Mouse (Mus musculus): Measurements from ENCODE around the gene Lrrc45.
A peak's percentile ranks its signal among the peaks of the same experiment; 100 is the strongest.
"Not testable (repeated sequence)": the region's sequence is repeated elsewhere in the genome, so short reads cannot be mapped to it uniquely, and the experiment has no call there.

Lrrc45 gene

GRCm38 (mm10) chr11:120726243-120727168 is 12.8 kb downstream of the Lrrc45 start:
- no peak for DNase-seq (ENCODE audit: low read depth, low spot score)

DNA sequence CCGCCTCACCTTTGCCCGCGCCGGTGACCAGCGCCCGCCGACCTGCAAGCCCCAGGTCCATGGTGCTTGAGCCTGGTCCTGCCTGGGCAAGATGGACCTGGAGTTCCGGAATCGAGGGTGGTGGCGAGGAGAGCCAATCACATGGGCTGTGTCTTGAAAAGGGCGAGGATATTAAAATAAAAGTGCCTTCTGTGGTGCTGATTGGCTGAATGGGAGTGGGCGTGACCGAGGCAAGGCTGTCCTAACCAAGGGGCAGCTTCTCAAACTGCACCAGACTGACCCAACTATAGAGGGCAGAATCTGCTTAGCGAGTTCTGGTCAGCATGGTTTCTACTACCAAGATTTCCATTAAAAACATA is 13.4 kb downstream of the Lrrc45 start, which contains the start of gene Dcxr:
Gene Dcxr (minus strand): TSS at position 113 of the 359 bp plus-strand sequence.
- peak; percentile 91 for DNase-seq (ENCODE audit: low read depth, low spot score)

- DNase-seq (ENCODE audit: low read depth, low spot score), result no peak
These were observed 13.8 kb downstream of the Lrrc45 start for GRCm38 (mm10) chr11:120727564-120727963.

DNA sequence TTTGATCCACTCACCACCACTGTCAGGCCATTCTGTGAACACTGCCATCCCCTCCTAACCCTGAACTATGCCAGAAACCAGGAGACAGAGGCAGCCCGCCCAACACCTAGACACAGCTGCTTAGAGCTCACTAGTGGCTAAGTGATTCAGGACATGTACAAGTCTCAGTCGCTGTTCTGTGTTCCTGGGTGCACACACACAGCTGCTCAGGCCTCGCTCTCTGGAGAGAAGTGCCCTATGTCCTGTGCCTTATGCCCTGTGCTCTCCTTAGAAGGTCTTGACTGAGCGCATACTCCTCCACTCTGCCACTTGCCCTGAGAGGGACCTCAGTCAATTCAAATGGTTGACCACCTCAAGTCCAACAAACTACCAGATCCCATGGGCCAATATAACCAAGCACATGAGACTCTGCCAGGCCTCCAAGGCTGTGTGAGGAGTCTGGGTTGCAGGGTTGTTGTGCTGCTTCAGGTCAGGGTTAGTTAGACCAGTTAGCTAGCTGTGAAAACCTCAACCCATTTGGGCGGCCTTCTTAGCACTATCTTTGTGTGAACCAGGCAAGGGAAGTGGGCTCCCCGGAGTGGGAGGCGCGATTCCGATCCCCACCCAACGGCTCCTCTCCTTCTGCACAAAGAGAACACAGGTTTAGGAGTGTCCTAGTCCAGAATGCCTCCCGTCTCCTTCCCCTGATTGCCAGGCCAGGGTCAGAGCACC is 15.0 kb downstream of the Lrrc45 start:
- DNase-seq (ENCODE audit: low read depth, low spot score), result no peak

DNA sequence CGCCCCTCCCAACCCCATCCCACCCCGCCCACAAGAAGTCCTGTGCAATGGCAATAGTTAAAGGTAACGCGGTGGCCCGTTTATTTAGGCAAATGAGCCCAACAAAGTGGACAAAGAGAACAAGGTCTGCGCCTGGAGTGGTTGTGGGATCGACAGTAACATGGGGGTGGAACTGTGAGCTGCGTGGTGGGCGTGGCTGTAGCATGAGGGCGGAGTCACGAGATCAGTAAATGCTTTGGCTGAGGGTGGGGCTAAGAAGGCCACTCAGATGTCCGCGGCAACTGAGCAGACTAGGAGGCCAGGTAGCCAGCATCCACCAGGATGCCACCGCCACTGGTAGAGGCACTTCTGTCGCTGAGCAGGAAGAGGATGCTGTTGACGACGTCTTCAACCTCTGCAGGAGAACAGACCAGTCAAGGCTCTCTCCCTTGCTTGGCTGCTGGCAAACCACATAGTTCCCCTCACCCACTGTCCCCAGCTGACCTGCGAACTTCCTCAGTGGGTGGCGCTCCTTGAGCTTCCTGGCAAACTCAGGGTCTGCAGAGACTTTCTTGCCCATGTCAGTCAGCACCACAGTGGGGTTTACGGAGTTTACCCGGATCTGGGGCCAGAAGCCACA is 15.8 kb downstream of the Lrrc45 start:
- not testable (repeated sequence) for DNase-seq (ENCODE audit: low read depth, low spot score)

DNA sequence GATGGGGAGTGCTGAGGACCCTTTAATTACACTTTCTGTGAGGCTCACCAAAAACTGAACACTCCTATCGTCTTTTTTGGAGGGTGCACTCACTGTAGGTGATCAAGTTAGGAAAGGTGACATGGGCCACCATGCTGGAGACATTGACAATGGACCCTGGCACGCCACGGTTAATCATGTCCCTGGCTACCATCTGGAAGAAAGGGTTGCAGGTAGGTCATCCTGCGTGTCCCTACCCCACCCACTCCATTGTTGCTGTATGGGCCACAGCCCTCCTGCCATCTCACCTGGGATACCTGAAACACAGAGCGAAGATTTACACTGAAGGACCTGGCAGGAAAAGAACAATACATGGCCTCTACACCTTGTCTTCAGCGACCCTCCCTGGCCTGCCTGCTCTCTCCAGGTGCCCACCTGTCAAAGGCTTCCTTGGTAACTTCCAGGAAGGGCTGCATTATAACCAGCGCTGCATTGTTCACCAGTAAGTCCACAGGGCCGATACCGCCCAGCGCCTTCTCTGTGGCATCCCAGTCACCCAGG is 16.7 kb downstream of the Lrrc45 start:
- DNase-seq (ENCODE audit: low read depth, low spot score), result no peak

GRCm38 (mm10) chr11:120731395-120731794 is 17.7 kb downstream of the Lrrc45 start:
- DNase-seq (ENCODE audit: low read depth, low spot score), result no peak

- no peak for DNase-seq (ENCODE audit: low read depth, low spot score)
These were observed 18.3 kb downstream of the Lrrc45 start, which contains the start of gene Cbr2 for GRCm38 (mm10) chr11:120731858-120732680. Gene Cbr2, minus strand, starts transcription at chr11:120732114.

- DNase-seq (ENCODE audit: low read depth, low spot score), result no peak
These were observed 19.8 kb downstream of the Lrrc45 start for GRCm38 (mm10) chr11:120733521-120733920.

- DNase-seq (ENCODE audit: low read depth, low spot score), result no peak
These were observed 22.7 kb downstream of the Lrrc45 start for GRCm38 (mm10) chr11:120736424-120736823.

GRCm38 (mm10) chr11:120740981-120741380 is 27.3 kb downstream of the Lrrc45 start:
- DNase-seq (ENCODE audit: low read depth, low spot score), result no peak

DNA sequence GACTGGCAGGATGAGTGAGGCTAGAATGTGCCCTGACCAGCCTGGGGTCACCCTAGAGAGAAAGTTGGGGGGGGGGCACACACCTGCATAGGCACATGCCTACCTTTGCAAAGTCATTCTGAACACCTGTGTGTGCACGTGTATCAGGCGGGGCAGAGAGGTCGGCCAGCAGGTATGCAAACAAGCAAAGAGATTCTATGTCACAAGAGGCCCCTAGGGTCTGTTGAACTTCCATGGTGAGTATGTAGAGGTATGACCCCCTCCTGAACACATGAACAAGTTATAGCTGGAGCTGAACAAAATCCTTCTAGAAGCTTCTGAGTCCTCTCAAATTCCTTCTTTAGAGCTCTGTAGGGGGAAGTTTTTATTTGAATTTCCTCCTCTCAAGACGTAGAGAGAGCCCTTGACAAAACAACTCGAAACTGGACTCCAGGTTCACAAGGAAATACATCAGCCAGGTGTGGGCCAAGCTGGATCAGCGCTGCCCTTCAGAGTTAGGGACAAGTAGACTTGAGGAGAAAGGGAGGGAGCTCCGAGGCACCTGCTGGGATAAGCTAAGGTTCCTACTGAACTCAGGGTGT is 30.5 kb downstream of the Lrrc45 start:
- DNase-seq (ENCODE audit: low read depth, low spot score), result peak; percentile 37

- DNase-seq (ENCODE audit: low read depth, low spot score), result no peak
These were observed 34.2 kb downstream of the Lrrc45 start for GRCm38 (mm10) chr11:120747974-120748373.

GRCm38 (mm10) chr11:120749430-120749829 is 35.7 kb downstream of the Lrrc45 start:
- peak; percentile 66 for DNase-seq (ENCODE audit: low read depth, low spot score)

DNA sequence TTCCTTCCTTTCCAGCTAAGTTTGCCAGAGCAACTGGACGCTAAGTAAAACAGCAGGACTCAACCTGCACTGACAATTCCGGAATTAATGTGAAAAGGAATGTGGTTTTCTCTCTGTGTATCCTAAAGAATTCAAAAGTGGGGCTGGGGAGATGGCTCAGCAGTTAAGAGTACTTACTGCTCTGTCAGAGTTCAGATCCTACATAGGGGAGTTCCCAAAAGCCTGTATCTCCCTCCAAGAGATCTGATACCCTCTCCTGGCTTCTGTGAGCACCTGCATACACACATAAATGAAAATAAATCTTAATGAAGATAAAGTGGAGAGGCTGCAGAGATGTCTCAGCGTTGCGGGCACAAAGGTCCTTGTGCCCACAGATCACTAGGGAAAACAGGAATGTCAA is 37.9 kb downstream of the Lrrc45 start:
- no peak for DNase-seq (ENCODE audit: low read depth, low spot score)

GRCm38 (mm10) chr11:120760236-120760635 is 46.5 kb downstream of the Lrrc45 start:
- no peak for DNase-seq (ENCODE audit: low read depth, low spot score)

- DNase-seq (ENCODE audit: low read depth, low spot score), result no peak
These were observed 48.3 kb downstream of the Lrrc45 start for GRCm38 (mm10) chr11:120761811-120762671.

DNA sequence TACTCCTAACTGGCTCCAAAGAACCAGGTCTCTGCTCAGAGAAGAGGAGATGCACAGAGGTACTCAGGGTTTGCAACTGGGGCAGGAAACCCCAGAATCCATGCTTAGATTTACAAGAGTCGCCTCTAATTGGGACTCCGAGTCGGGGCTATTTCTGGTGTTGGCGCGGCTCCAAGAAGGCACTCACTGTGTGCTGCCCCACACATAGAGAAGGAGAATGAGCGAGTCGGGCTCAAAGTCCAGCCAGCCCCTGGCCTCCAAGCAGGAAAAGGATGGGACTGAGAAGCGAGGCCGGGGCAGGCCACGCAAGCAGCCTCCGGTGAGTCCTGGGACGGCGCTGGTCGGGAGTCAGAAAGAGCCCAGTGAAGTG is 48.9 kb downstream of the Lrrc45 start, which contains the start of gene Hmga1b:
Gene Hmga1b (plus strand): TSS at position 123 of the 370 bp plus-strand sequence.
- not testable (repeated sequence) for DNase-seq (ENCODE audit: low read depth, low spot score)
